Mouse (Mus musculus) embryonic facial prominence, embryonic 10.5 days (tissue): Measurements from ENCODE around the gene Uso1. TPM values are rescaled to one million over a fixed set of nuclear protein-coding genes. Genes with fewer than 3 reads are reported as not detected.

ENCODE experiments used
- DNase-seq: peaks from one replicate; pipeline ENCODE4 v3.0.0-alpha.2; 2017; ENCODE audit warnings: low spot score
- H3K27ac ChIP-seq: fragments of 300-500 bp; sonication (generic); replicated peaks from 2 replicates; pipeline ENCODE4 v1.5.1; 2016; ENCODE audit warnings: mild to moderate bottlenecking
- H3K27me3 ChIP-seq: fragments of 300-500 bp; sonication (generic); replicated peaks from 2 replicates; pipeline ENCODE4 v1.6.1; 2016; ENCODE audit warnings: low read depth, mild to moderate bottlenecking; ENCODE audit not compliant: poor library complexity, severe bottlenecking
- H3K36me3 ChIP-seq: fragments of 300-500 bp; sonication (generic); replicated peaks from 2 replicates; pipeline ENCODE4 v1.6.1; 2016; ENCODE audit warnings: mild to moderate bottlenecking, moderate library complexity
- H3K4me1 ChIP-seq: fragments of 300-500 bp; sonication (generic); 2 replicates; pipeline ENCODE4 v1.6.1; 2016
- H3K4me3 ChIP-seq: fragments of 300-500 bp; sonication (generic); 2 replicates; pipeline ENCODE4 v1.5.1; 2016; ENCODE audit warnings: mild to moderate bottlenecking, moderate library complexity
- H3K9me3 ChIP-seq: fragments of 300-500 bp; sonication (generic); 2 replicates; pipeline ENCODE4 v1.6.1; 2016; ENCODE audit warnings: mild to moderate bottlenecking
- WGBS: fragments of 180-500 bp; shearing (Covaris S2); methylation state at CpG from one replicate; pipeline ENCODE4 v1.1.7; 2016; 5-methylcytosine and 5-hydroxymethylcytosine counted together
- polyA plus RNA-seq: library from polyadenylated mRNA; unstranded; fragments of >200 nt; fragmentation: Nextera tagmentation; extraction: Ambion mirVana; gene quantifications from 2 replicates; pipeline ENCODE4 v1.2.1, GENCODE M21; 2016

Gene Uso1
- polyA plus RNA-seq, 1 experiment from 2014 or later, result 38.0 TPM

DNA sequence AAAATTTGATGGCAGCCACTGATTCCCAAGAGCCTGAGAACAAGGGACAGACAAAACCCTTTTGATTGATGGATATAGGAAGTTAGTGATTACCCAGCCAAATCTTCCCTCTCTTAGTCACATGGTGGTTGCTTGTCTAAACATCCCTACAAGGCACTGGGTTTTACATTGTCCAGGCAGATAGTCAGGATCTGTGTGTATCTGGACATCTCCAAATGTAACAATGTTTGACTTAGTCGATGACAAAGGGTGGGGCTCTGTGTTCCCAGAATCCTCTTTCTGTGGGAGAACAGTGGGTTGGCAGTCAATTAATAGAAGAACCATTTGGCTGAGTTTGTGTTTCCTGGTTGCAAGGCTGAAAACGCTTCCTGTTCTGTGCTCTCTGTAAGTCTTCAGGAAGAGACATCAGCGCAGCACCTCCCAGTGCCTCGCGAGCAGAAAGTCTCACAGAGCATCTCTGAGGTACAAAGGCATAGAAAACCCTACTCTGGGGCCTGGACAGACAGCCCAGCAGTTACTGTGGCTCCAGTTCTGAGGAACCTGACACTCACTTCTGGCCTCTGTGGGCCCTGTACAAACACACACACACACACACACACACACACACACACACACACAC lies 97.3 kb downstream of the Uso1 start:
- H3K9me3 ChIP-seq, result no peaks in the 10 kb centered on the region
- no peaks in the 10 kb centered on the region for H3K36me3 ChIP-seq
- H3K4me1 ChIP-seq, result peaks cover 10% of the 10 kb centered on the region; the same call in 1 of the 2 replicates
- H3K4me3 ChIP-seq, result no peak overlapping the region
- peaks cover 7% of the 10 kb centered on the region; the same call in 1 of the 2 replicates for H3K27me3 ChIP-seq
- no peak for DNase-seq
- whole genome bisulfite sequencing, result 70% methylated on average over 5 of the region's 5 CpGs
- no peak overlapping the region for H3K27ac ChIP-seq

DNA sequence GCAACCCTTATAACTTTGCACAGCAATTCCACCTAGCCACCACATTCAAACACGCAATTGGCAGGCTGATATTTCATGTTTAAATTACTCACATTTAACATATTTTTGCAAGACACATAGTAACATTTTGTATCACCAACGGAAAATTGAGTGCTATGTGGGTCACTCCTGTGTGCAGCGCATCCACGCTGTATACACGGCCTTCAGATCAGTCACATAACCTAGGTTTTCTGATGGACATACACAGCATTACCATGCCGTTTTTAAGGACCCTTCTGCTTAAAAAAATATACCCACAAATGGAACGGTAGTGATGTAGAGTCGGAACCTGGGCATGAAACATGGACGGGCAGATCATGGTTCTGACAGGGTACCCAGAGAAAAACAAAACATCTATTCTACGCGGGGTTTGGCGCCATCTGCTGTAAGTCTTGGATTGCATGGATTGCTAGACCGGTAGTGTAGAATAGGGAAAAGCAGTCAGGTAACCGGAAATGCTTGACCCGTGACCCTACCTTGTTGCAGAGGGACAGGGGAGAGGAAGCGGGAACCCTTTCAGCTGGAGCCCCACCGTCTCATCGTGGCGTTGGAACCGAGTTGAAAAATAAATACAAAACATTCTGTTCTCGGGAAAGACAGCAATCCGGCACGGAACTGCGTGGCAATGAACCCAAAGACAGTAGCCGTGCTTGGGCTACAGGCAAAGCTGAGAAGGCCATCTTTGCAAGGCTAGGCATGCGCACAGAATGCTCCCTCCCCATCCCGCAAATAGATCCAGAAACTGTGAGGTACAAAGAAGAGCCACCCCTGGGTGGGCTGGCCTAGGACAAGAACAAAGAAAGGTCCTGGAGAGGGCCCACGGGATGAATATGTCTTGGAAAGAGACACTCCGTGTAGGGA lies 101.8 kb downstream of the Uso1 start:
- no peaks in the 10 kb centered on the region for H3K9me3 ChIP-seq
- H3K36me3 ChIP-seq, result no peaks in the 10 kb centered on the region
- peak overlapping the region; percentile 36; the same call in 1 of the 2 replicates for H3K4me3 ChIP-seq
- peak; percentile 63 for DNase-seq
- no peak overlapping the region; the same call in 1 of the 2 replicates for H3K27ac ChIP-seq
- peaks cover 10% of the 10 kb centered on the region; the same call in 1 of the 2 replicates for H3K4me1 ChIP-seq
- 44% methylated on average over 29 of the region's 29 CpGs for WGBS
- peaks cover 7% of the 10 kb centered on the region; the same call in 1 of the 2 replicates for H3K27me3 ChIP-seq

DNA sequence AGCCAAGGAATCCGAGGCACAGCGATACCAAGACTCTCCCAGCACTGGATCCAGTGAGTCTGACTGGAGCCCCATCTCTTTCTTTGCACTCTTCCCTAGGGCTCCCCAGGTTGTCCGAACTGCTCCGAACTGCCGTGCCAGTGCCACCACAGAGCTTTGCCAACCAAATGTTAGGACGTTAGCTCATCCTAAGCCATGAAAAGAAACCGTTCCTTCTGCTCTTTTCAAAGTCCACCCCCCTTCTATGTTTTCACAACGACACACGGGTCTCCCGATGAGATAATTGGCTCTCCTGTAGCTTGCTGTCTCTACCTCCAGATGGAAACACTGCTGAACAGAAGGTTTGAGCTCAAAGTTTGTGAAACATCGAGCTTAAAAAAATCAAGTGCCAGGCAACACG lies 103.0 kb downstream of the Uso1 start:
- no peaks in the 10 kb centered on the region for H3K36me3 ChIP-seq
- H3K4me1 ChIP-seq, result peaks cover 5% of the 10 kb centered on the region; the same call in 1 of the 2 replicates
- DNase-seq, result no peak
- peaks cover 7% of the 10 kb centered on the region; the same call in 1 of the 2 replicates for H3K27me3 ChIP-seq
- H3K9me3 ChIP-seq, result no peaks in the 10 kb centered on the region
- H3K4me3 ChIP-seq, result no peak overlapping the region
- WGBS, result 91% methylated on average over 12 of the region's 12 CpGs
- H3K27ac ChIP-seq, result no peak overlapping the region

DNA sequence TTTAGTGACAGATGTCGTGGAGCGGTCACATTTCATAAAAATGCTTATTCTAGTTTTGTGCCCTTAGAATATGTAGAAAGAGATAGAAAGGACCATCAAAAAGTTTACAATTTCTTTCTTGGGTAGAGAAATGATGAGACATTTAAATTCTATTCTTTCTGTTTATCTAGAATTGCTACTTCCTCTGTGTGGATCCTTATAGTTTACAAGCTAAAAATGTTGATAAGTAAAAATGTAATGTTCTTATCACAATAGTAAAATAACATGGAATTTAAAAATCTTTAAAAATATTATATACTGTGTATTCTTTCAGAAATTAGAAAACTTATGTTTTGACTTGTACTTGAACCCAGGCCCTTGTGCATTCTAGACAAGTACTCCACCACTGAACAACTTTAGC lies 107.2 kb downstream of the Uso1 start:
- Histone ChIP-seq H3K9me3 (0 out of 2 replicates have a peak, but pooled peaks cover 3% of the 10 kb centered on the region), H3K27ac (no peak overlapping the region), H3K4me3 (no peak overlapping the region), H3K27me3 (no peaks in the 10 kb centered on the region), H3K4me1 (0 out of 2 replicates have a peak, but pooled peaks cover 1% of the 10 kb centered on the region), H3K36me3 (no peaks in the 10 kb centered on the region)
- no peak for DNase-seq
- WGBS, result 93% methylated on average over 2 of the region's 2 CpGs

DNA sequence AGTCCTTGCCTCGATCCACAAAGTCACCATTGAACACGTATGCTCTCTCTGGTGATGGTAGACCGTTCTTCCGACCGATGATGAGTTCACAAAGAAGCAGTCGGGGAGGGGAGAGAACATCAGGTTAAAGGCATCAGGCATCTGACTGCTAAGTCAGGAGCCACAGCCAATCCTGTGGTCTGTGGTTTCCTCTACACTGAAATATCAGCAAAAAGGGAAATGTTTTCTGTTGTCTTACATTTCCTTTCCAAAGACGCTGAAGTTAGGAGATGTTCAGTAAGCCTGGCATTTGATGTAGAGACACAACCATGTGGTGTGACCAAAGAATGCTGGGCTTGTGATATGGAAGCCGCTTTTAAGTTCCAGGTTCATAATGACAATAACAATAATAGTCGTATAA lies 107.7 kb downstream of the Uso1 start:
- H3K4me3 ChIP-seq, result no peak overlapping the region
- WGBS, result 90% methylated on average over 9 of the region's 9 CpGs
- H3K27me3 ChIP-seq, result no peaks in the 10 kb centered on the region
- no peaks in the 10 kb centered on the region for H3K4me1 ChIP-seq
- H3K9me3 ChIP-seq, result 0 out of 2 replicates have a peak, but pooled peaks cover 6% of the 10 kb centered on the region
- H3K27ac ChIP-seq, result no peak overlapping the region
- no peak for DNase-seq
- H3K36me3 ChIP-seq, result no peaks in the 10 kb centered on the region

DNA sequence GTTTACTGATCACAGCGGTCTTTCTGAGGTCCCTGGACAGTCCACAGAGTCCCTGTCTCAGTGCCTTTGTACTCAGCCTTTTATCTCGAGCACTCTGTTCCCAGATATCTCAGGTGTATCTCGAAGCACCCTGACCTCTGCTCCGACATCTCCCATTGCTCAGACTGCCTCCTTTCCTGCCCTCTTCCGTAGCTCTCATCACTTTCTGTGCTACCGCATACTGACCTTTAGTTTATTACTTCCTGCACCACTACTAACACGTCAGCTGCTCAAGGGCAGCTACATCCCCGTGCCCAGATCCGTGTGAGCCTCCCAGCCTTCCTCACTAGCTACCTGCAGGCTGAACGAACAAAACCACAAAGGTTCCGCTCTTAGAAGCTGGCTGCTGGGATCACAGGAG lies 110.9 kb downstream of the Uso1 start:
- no peak overlapping the region for H3K27ac ChIP-seq
- no peak overlapping the region for H3K4me3 ChIP-seq
- H3K4me1 ChIP-seq, result peaks cover 6% of the 10 kb centered on the region; the same call in 1 of the 2 replicates
- DNase-seq, result no peak
- H3K9me3 ChIP-seq, result 0 out of 2 replicates have a peak, but pooled peaks cover 6% of the 10 kb centered on the region
- WGBS, result 86% methylated on average over 11 of the region's 11 CpGs
- H3K36me3 ChIP-seq, result no peaks in the 10 kb centered on the region
- 0 out of 2 replicates have a peak, but pooled peaks cover 5% of the 10 kb centered on the region for H3K27me3 ChIP-seq

DNA sequence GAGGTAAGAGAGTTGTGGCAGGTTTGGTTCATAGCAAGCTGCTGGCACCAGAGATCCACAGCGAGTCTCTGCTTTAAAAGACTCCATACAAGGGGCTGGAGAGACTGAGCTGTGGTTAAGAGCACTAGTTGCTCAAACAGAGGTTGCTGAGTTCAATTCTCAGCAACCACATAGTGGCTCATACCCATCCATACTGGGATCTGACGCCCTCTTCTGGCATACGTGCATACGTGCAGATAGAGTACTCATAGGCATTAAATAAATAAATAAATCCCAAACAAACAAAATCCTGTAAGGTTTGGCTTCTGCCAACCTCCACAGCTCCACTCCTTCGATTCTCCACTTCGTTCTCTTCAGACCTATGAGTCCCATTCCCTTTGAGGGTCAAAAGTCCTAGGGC lies 114.3 kb downstream of the Uso1 start:
- Histone ChIP-seq H3K4me1 (peaks cover 18% of the 10 kb centered on the region), H3K27me3 (peaks cover 27% of the 10 kb centered on the region), H3K27ac (no peak overlapping the region), H3K9me3 (0 out of 2 replicates have a peak, but pooled peaks cover 6% of the 10 kb centered on the region), H3K36me3 (no peaks in the 10 kb centered on the region), H3K4me3 (no peak overlapping the region)
- no peak for DNase-seq
- 92% methylated on average over 6 of the region's 6 CpGs for WGBS

Other genes starting within 250 kb of the Uso1 start
- gene Rchy1, start 174.9 kb upstream of the Uso1 start, polyA plus RNA-seq, result 55.8 and 55.9 TPM in 2 replicates
- not detected in 2 replicates for gene Odaph, start 150.5 kb upstream of the Uso1 start, polyA plus RNA-seq
- 0.35 and 0.88 TPM in 2 replicates for gene Cdkl2, start 94.1 kb upstream of the Uso1 start, polyA plus RNA-seq
- 282 and 292 TPM in 2 replicates for gene G3bp2, start 54.2 kb upstream of the Uso1 start, polyA plus RNA-seq
- gene U90926, start 77.5 kb downstream of the Uso1 start, polyA plus RNA-seq, result not detected in 2 replicates
- gene Ppef2, start 118.3 kb downstream of the Uso1 start, polyA plus RNA-seq, result 0.45 TPM in 1 of 2 replicates, not detected in the other
- gene Naaa, start 140.2 kb downstream of the Uso1 start, polyA plus RNA-seq, result 1.9 and 3.2 TPM in 2 replicates
- gene Sdad1, start 172.5 kb downstream of the Uso1 start, polyA plus RNA-seq, result 53.2 and 55.9 TPM in 2 replicates
- not detected in 2 replicates for gene Cxcl9, start 190.1 kb downstream of the Uso1 start, polyA plus RNA-seq
- gene Art3, start 193.9 kb downstream of the Uso1 start, polyA plus RNA-seq, result 1.4 and 1.6 TPM in 2 replicates
- gene Cxcl10, start 211.0 kb downstream of the Uso1 start, polyA plus RNA-seq, result 0.14 TPM in 1 of 2 replicates, not detected in the other